8 mouse cellular contexts compared by ENCODE assay signal in genomic region chr12:80132250-80133003, GRCm38 (mm10). TPM values are rescaled to one million over a fixed set of nuclear protein-coding genes. Genes with fewer than 3 reads are reported as not detected.
A peak's percentile ranks its signal among the peaks of the same experiment; 100 is the strongest.
DNase-seq lines count a peak whose midpoint lies in the region; ATAC-seq and TF ChIP-seq lines count a peak whose summit lies in the region.

No protein-coding gene starts in this region.

- H3K4me2 ChIP-seq in embryonic facial prominence, embryonic 12.5 days (replicated peaks), result peak overlapping the region; percentile 78
- peak overlapping the region; percentile 79 for H3K4me2 ChIP-seq in liver, embryonic 11.5 days
- H3K4me2 ChIP-seq in myocyte (ENCODE audit: low read depth), result peak overlapping the region; percentile 90

- H3ac ChIP-seq in myocyte (ENCODE audit: control insufficient read depth, insufficient read length), result peak overlapping the region; percentile 44

- peaks cover 34% of the 10 kb centered on the region for H3K4me1 ChIP-seq in embryonic facial prominence, embryonic 12.5 days
- peaks cover 26% of the 10 kb centered on the region for H3K4me1 ChIP-seq in liver, embryonic 11.5 days (replicated peaks; ENCODE audit: control insufficient read depth, insufficient read depth, low read length)

- DNase-seq in 3134 (ENCODE audit: extremely low read depth, insufficient read length, low spot score), result peak; percentile 91
- peak; percentile 94 for DNase-seq in adrenal gland, postnatal 10 days
- peak; percentile 88 for DNase-seq in heart, adult 8-10 months (ENCODE audit: low spot score)
- DNase-seq in kidney, adult 8-10 months, result peak; percentile 92 to 93
- DNase-seq in liver, embryonic 11.5 days (ENCODE audit: low spot score), result peak; percentile 88
- DNase-seq in spleen, postnatal 4 days (ENCODE audit: low spot score in 2 of 2), result peak; percentile 85 to 94

- H3K27ac ChIP-seq in embryonic facial prominence, embryonic 12.5 days, result peak overlapping the region; percentile 97
- peak overlapping the region; percentile 75 for H3K27ac ChIP-seq in liver, embryonic 11.5 days (ENCODE audit: low read depth, low read length)

- ATAC-seq in embryonic facial prominence, embryonic 12.5 days (ENCODE audit: insufficient number of reproducible peaks, insufficient read depth, low FRiP score, low TSS enrichment), result peak; percentile 83
- peak; percentile 84 for ATAC-seq in liver, embryonic 11.5 days (replicated peaks; ENCODE audit: low FRiP score)

- H3K4me3 ChIP-seq in embryonic facial prominence, embryonic 12.5 days, result peak overlapping the region; percentile 53
- H3K4me3 ChIP-seq in liver, embryonic 11.5 days (ENCODE audit: low read depth, low read length), result peak overlapping the region; percentile 70
- peak overlapping the region; percentile 24 for H3K4me3 ChIP-seq in myocyte

- 1% methylated on average over 66 of the region's 66 CpGs for WGBS in embryonic facial prominence, embryonic 12.5 days
- 1% methylated on average over 66 of the region's 66 CpGs for WGBS in liver, embryonic 11.5 days

- peak; percentile 58 for TF ChIP-seq POLR2A in myocyte (IDR thresholded peaks at IDR 0.05; ENCODE audit: insufficient read length, low read depth)

- no peaks in the 10 kb centered on the region for H3K9me3 ChIP-seq in embryonic facial prominence, embryonic 12.5 days
- no peaks in the 10 kb centered on the region for H3K9me3 ChIP-seq in liver, embryonic 11.5 days (ENCODE audit: control insufficient read depth, low read length)

- H3K79me2 ChIP-seq in myocyte (ENCODE audit: control insufficient read depth, insufficient read depth), result no peaks in the 10 kb centered on the region

- no peaks in the 10 kb centered on the region for H3K36me3 ChIP-seq in embryonic facial prominence, embryonic 12.5 days
- H3K36me3 ChIP-seq in liver, embryonic 11.5 days (ENCODE audit: control insufficient read depth, insufficient read depth, low read length), result no peaks in the 10 kb centered on the region
- no peaks in the 10 kb centered on the region for H3K36me3 ChIP-seq in myocyte (ENCODE audit: control insufficient read depth, insufficient read depth)

- no peaks in the 10 kb centered on the region for H3K27me3 ChIP-seq in embryonic facial prominence, embryonic 12.5 days
- H3K27me3 ChIP-seq in liver, embryonic 11.5 days (replicated peaks; ENCODE audit: control insufficient read depth, insufficient read depth, low read length), result no peaks in the 10 kb centered on the region
- H3K27me3 ChIP-seq in myocyte (ENCODE audit: control insufficient read depth, insufficient read depth, insufficient read length), result no peaks in the 10 kb centered on the region

- H3K9ac ChIP-seq in embryonic facial prominence, embryonic 12.5 days, result peak overlapping the region; percentile 84
- peak overlapping the region; percentile 84 for H3K9ac ChIP-seq in liver, embryonic 11.5 days (ENCODE audit: low read depth, low read length)

TF ChIP-seq in myocyte, 11 proteins besides CTCF, POLR2A, EP300 and RAD21:
- TF ChIP-seq MYOD1 (IDR thresholded peaks at IDR 0.05; ENCODE audit: control insufficient read depth in 1 of 3, insufficient read length in 2 of 3, low read depth in 2 of 3) (peak in 1 of 3 experiments; percentile 18), MYOG (IDR thresholded peaks at IDR 0.05; ENCODE audit: control insufficient read depth in 1 of 3, insufficient read depth in 1 of 3, insufficient read length in 2 of 3, low read depth in 2 of 3) (peak in 1 of 3 experiments; percentile 23), REST (IDR thresholded peaks at IDR 0.05; ENCODE audit: insufficient read depth, insufficient read length) (no peak), POLR2AphosphoS2 (IDR thresholded peaks at IDR 0.05; ENCODE audit: insufficient read length, low read depth) (peak; percentile 48), SRF (IDR thresholded peaks at IDR 0.05; ENCODE audit: control insufficient read depth, insufficient read length, low read depth) (no peak), TCF12 (IDR thresholded peaks at IDR 0.05; ENCODE audit: insufficient read depth, poor library complexity, severe bottlenecking) (no peak)

RNA-seq across cellular contexts. Expression of gene Zfp36l1, which starts 19.6 kb away (rescaled TPM):
- total RNA-seq in adrenal gland, postnatal 10 days (2021), result 100 to 1,000 TPM; 190 to 228 TPM
- 115 and 124 TPM in 2 replicates for polyA plus RNA-seq in embryonic facial prominence, embryonic 12.5 days (2016; fragmentation: Nextera tagmentation; extraction: Ambion mirVana)
- 100 to 1,000 TPM in 1 of 4 experiments, 10 to 100 TPM in 3; 65.0 to 103 (median 80.0) TPM for total RNA-seq in heart, adult 8-10 months (2022)
- polyA plus RNA-seq in liver, embryonic 11.5 days (2014; fragmentation: Nextera tagmentation; extraction: Ambion mirVana), result 69.6 and 72.7 TPM in 2 replicates
- 35.7 TPM for polyA plus RNA-seq in myocyte (2012; fragmentation: generic; extraction: Trizol)

Comparison
In these comparisons a context has a peak if more than half of its experiments do, and no peak if none do; other contexts are left out.
1. Peak in every context shown above with its lines: DNase-seq, ATAC-seq, H3K4me3 ChIP-seq and H3K27ac ChIP-seq.